Mouse (Mus musculus): Measurements from ENCODE around the gene Srprb.

GRCm38 (mm10) chr9:103154568-103154967 lies 47.4 kb downstream of the Srprb start:
- TF ChIP-seq CTCF (IDR thresholded peaks at IDR 0.05; ENCODE audit: low read depth, low read length) (no peak), TAL1 (conservative IDR thresholded peaks at IDR 0.05; ENCODE audit: low read depth, low read length) (no peak), GATA1 (IDR thresholded peaks at IDR 0.05; ENCODE audit: borderline replicate concordance, low read length) (no peak), POLR2AphosphoS5 (IDR thresholded peaks at IDR 0.05; ENCODE audit: insufficient replicate concordance, low read depth, low read length) (no peak), GATA2 (IDR thresholded peaks at IDR 0.05; ENCODE audit: borderline replicate concordance, low read depth, low read length) (no peak)
